Mouse (Mus musculus) cerebellum, adult 9-11 months (tissue): ENCODE data around the gene Tlr7.
"Not testable (repeated sequence)": the region's sequence is repeated elsewhere in the genome, so short reads cannot be mapped to it uniquely, and the experiment has no call there.

ENCODE experiments used
- DNase-seq: peaks from one replicate; pipeline ENCODE4 v3.0.0; 2022

The Tlr7 gene

DNA sequence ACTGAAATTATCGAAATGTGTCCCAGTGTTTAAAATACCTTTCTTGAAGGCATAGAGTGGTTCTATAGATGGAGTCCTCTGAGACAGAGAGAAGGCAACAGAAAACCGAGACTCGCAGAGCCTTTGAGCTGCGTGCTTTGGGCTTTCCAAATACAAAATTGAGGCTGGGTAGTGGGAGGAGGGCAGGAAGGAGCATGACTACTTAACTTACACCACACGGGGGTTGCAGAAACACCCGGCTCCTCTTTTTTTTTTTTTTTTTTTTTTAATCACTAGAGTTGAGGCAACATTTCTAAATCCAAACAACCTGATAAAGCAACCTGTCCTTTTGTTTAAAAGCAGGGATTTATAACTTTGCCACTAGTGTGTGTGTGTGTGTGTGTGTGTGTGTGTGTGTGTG, at the start of gene Tlr7:
Gene Tlr7, minus strand, starts transcription at position 160 of the 400 bp plus-strand sequence.
- no peak for DNase-seq

DNA sequence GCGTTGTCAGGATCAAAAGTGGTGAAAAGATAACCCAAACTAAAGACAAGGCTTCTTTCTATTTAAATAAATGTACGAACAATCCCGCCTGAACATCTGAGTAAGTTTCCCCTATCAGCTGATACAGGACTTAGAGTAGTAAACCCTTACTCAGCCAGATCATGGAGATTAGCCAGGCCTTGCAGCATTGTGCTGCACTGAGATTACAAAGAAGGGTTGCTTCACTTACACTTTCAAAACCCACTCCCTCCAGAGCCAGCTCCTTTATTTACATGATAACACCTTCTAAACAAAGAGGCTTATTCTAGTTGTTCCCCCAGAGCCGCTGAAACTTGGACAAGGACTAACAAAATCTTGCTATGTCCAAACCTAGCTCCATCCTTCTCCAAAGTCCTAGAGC, 49.7 kb upstream of the Tlr7 start:
- no peak for DNase-seq

DNA sequence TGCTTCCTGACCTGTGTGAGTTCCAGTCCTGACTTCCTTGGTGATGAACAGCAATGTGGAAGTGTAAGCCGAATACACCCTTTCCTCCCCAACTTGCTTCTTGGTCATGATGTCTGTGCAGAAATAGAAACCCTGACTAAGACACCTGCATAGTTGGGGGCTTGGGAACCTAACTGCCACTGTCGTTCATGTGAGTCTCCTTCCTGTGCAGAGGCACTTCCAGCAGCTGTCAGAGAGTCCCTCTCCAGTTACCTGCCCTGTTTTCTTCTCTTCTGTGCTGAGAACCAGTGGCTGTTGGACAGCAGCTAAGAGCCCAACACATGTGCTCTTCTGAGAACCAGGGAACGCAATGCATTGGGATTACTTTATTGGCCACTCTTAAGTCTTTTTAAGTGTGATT, 30.9 kb upstream of the Tlr7 start:
- not testable (repeated sequence) for DNase-seq

DNA sequence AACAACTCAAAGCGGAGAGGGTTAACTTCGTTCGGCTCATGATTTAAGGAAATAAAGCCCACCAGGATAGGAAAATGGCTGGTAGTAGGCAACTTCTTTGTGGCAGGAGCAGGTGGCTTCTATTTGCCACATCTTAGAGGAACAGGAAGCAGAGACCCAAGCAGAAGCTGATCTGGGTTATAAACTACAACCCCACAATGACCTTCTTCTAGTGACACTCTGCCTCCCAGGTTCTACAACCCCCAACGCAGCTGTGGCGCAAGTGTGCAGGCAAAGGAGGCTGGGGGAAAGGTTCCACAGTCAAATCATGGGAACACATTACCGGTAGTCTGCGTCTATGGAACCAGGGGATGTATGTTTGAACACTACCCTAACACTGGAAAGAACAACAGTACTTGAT, 29.3 kb upstream of the Tlr7 start:
- DNase-seq = no peak

DNA sequence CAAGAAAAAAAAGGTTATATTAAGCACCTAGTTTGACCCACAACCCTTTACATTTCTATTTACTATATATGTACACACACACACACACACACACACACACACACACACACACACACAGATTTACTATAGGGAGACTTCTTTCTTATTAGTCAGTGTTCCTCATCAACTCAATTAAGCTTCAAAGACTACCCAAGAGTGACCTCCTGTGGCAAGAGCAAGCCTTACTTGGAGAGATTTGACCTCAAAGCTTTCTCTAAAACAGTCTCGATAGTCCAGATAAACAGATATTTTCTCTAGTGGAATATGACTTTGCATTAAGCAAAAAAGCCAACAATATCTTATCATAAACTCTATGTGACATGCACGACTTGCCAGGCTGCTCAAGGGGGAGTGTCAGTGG, 27.1 kb upstream of the Tlr7 start:
- DNase-seq = no peak

DNA sequence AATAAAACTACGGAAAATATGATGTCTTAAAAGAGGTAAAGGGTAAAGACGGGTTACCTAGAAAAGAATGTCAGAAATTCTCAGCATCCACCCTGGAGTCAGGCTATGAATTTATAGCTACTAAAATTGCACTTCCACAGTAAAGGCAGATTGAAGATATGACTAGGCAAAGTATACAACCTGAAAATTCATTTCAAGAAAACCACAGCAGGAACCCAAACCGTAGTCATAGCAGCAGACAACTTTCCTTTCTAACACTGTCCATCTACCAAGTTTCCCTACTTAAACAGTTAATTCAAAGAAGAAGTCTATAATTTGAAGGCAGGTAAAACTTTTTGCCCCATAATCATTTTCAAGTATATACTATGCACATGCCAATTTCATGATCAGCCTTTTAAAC, 25.6 kb upstream of the Tlr7 start:
- no peak for DNase-seq

DNA sequence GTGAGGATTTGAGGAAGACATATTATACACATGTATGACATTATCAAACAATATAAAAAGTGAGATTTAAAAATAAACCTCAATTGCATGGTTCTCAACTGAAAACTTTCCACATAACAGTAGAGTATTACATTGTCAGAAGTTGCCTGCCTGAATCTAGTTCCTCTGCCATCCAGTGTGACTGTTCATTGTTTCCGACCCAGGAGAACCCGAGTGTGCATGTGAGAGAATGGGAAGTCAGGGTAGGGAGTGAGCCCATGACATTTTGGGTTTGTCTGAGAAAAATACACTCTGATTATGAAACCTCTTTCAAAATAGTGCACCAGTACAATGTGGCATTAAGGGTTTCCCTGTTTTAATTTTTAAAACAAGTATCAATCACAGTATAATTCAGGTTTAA, 23.3 kb upstream of the Tlr7 start:
- DNase-seq = no peak

DNA sequence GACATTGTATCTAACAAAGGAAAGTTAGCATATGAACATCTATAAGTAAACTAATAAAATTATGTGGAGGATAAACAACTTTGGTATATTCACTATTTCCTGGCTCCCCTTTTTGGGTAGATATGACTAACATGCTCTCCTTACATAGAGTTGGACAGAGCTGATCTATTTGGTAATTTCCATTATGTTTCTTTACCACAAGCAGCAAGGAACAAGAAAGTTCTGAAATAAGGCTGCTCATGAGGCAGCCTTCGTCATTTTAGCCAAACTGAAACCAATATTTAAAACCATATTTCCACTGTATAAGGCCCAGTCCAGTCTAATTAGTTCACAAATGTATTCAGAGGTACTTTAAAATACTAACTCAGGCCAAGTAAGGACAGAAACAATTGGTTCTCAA, 16.1 kb upstream of the Tlr7 start:
- DNase-seq = no peak

DNA sequence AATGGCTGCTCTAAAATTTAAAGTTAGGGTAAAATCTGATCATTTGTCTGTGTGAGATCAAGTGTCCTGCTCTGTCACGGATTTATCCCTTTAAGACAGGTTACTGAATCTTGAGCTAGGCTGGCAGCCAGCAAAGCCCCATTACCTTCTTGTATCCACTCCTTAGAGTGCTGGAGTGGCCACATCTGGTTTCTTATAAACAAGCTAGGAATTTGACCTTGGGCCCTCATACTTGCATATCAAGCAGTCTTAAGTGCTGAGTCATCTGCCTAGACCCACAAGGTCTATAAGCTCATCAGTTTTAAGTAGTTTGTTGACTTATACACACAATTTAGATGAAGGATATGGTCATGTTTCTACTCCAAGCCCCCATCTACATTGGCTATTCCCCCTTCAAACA, 14.0 kb upstream of the Tlr7 start:
- DNase-seq = no peak

DNA sequence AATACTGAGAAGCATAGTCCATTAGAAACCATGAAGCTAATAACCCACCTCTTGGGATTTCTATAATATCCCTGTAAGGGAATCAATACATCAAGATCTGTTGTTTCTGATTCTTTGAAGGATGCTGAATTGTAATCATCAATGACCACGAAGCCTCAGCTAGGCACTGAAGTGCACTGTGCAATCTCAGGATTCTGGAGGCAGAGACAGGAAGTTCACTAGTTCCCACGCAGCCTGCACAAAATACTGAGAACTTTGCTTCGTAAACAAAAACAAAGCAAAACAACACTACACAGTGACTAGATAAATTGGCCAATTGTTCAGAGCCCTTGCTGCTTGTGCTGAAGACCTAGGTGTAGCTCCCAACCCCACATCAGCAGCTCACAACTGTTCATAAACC, 11.5 kb upstream of the Tlr7 start:
- no peak for DNase-seq

DNA sequence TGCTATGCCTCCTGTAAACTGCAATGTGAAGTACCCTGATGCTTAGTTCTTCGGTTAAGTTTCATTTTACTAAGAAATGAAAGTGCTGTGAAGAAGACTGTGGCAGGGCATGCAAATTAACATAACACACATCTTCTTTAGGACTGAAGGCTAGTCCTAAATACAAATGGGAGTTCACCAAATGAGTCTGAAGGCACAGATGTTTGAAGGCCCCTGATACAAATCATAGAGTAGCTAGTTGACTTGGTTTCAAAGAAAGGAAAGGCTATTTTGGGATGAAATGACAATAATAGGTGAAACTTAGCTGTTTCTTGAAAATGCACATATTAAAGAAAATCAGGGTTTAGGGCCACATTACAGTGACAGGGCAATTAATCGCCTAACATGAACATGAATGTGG, 9.8 kb upstream of the Tlr7 start:
- DNase-seq = no peak

DNA sequence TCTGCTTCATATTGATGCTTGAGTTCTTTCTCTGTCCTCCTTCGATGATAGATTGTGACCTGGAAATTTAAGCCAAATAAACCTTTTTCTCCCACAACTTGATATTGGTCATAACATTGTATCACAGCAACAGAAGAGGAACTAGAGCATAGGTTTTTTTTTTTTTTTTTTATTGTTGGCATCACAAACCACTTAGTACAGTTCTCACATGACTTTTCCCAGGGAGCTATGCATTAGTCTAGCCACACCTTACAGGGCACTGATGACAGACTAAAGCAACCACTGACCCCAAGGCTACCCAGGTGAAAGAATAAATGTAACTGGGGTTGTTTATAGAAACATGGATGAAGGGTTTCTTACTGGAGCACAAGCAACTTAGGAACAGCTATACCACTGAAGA, 7.6 kb upstream of the Tlr7 start:
- DNase-seq = no peak

DNA sequence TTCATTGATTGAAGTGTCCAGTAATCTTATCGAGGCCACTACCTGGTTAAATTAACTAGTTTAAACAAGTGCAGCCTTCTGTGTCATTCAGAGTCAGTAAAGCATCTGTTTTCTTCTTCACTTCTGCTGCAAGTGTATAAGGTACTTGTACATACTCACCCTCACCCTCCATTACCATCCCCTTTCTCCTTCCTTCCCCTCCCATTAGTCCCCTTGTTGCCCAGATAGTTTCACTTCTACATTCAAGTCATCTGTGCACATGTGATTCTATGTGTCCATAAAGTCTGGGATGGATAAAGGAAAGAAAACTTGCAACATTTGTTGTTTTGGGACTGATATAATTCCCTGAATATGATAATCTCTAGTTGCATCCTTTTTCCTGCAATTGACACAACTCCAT, 4.2 kb upstream of the Tlr7 start:
- no peak for DNase-seq

DNA sequence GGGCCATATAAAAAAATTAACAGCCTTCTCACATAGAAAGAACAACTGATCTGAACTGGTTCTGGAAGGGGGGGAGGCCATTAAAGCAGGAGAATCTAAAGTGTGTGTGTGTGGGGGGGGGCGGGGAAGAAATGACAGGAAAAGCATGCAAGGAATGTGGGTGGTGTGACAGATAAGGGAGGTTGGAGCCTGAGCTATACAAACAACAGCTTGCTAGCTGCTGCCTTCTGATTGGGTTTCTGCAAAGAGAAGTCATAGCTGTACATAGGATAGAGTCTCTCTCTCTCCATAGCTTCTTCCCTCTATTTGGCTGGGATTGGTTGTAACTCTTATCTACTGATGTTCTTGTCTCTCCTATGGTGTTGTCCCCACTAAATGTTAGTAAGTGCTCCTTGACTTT, 2.2 kb upstream of the Tlr7 start:
- DNase-seq = no peak

DNA sequence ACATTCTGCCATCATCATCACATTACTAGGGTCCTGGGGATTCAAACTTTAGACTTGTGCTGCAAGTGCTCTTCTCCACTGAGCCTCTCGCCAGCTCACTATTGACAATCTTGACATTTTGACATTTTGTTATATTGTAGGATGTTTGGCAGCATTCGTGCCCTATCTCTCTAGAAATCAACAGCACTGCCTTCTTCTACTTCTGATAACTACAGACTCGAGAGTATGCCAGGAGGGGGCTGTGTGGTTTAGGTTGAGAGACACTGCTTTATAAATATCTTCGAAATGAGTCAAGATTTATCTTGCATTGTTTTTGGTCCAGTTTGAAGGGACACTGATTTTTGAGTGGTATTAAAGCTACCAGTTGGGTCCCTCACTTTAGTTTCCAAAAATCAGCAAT, 635 bp upstream of the Tlr7 start:
- no peak for DNase-seq

DNA sequence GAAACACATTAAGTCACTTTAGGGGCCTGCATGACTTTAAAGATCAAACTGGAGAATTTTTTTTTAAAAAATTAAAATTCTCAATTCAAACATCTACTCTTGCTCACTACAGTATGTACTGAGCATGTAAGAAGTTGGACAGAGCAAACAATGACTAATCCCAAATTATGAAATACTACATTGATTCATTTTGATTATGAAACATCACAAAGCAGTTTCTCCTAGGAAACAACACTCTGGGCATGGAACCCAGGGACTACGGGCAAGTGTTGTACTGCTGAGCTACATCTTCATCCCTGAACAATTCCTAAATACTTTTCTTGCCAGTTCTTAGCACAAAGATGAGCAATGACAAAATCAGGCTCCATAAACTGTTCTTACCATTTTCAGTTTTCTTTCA, 738 bp downstream of the Tlr7 start:
- DNase-seq = no peak

DNA sequence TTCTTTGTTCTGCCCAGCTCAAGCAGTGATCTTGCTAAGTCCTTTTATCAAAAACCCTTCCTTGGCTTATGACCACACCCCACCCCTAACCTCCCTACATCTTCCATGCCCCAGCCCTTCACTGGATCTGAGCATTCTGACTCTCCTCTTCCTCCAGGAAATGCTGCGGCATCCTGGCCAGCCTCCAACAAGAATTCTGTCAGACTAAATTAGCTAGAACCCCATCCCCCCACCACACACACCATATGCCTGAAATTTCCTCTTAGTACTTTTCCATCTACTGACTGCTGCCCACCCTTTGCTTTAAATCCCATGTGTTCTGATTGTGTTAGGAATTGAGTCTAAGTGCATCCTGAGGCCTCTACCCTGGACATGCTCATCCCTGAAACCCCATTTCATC, 1.3 kb downstream of the Tlr7 start:
- DNase-seq = no peak

DNA sequence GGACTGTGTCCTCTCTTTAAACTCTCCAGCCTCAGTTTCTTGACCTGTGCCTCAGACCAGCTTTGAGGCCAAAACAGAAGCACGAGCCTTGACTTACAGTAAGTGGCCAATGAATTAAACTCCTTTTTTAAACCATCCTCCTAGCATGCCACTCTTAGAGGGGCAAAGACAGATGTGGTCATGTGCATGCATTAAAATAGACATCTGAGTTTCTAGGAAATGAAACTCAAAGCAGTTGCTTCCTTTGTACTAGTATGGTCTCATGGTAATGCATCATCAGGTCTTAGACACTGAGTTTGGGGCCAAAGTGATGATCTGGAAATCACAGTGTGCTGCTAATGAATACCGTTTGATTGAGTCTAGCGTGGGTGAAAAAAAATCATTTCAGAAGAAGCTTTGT, 1.8 kb downstream of the Tlr7 start:
- DNase-seq = no peak

DNA sequence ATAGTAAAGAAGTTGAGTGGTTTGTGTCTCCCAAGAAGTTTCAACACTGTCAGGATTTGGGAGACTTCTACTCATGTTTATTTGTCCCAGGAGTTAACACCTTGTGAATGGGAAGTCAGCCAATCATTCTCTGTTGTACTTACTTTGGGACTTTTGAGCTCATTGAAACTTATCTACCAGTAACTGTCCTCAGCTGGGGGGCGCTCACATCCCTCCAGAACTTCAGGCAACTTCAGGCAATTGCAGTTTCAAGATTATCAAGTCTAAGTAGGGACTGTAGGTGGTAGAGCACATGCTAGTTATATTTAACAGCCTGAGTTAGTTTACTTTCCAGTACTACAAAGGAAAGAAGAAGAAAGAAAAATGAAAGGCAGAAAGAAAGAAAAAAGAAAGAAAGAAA, 6.6 kb downstream of the Tlr7 start:
- DNase-seq = no peak

DNA sequence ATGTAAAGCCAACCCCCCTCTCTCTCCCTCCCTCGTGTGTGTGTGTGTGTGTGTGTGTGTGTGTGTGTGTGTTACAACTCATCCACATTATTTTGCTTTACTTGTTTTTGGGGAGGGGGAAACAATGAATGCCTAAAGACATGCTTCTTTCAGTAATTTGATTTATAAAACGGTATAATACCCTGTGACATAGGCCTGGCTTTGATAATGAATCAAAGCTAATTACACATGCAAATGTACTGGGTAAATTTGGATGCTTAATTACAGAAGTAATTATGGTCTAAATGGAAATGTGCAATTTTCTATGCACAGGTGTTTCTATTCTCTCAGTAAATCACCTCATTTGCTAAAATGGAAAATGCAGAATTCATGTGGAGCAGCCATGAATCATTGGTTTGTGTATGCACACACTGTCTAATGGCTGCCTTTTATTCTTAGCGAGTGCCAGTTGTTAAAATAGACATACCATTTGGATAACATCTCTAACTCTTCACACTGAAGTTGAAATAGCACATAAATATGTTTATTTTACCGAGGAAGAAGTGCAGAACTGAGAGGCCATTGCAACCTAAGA, 9.0 kb downstream of the Tlr7 start:
- DNase-seq = no peak

DNA sequence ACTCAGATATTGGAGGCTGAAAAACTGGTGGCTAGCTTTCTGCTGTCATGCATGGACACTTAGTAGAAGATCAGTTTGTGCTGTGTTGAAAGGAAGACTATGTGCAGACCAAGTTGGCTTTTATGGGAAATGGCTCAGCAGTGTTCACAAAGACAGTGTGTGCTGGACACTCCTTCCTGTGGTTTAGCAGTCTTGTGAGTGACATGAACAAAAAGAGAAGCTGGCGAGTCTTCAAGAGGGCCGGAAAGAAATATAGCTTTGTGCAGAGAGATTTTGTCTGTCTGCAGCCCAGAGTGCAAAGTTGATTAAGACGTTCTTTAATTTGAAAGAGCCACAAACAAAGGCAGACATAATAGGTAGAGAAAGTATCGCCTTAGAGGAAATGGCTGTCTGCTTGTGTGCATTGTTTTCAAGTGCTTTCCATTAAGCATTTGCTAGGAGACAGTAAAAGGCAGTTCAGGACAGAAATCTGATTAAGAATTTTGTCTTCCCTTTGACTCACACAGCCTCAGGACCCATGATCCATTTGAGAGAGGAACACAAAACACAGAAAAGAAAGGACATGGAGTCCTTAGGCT, 11.4 kb downstream of the Tlr7 start:
- DNase-seq = no peak

DNA sequence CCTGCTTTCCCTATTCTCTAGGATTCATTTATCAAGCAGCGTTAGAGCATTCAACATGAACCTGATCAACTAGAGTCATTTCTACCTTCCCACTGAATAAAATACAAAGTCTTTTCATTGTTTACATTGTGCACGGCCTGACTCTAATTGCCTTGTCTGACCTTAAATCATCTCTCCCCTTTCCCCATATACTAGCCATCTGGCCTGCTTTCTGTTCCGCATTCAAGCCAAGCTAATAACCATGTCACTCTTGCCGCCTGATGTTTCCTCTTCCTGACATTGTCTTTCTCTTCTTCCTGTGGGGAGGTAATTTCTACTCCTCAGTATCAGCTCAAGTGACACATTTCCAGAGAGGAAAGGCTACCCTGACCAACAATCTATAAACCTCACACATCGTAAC, 14.6 kb downstream of the Tlr7 start:
- DNase-seq = no peak

DNA sequence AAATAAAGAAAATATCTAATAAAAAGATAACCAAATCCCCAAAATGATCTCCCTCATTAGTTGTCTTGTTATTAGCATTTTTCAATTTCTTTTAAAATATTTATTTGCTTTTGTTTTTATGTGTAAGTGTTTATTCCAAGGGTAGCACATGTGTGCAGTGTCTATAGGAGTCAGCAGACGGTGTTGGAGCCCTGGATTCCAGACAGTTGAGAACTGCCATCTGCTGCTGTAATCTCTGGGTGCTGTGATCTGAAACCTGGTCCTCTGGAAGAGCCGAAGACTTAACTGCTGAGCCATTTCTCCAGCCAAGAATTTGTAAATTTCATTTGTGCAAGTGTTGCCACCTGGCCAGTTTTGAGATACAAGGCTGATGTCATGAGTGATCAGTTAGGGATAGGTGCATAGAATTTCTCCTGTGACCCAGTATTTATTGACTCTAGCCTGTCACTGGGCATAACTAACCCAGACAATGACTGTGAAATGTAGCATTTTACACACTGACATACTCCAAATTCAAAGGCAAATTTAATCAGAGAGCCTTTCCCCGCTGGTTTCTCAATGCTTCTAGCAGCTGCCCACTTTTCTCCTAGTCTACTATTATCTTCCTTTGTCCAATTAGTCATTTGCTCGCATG, 15.1 kb downstream of the Tlr7 start:
- no peak for DNase-seq

DNA sequence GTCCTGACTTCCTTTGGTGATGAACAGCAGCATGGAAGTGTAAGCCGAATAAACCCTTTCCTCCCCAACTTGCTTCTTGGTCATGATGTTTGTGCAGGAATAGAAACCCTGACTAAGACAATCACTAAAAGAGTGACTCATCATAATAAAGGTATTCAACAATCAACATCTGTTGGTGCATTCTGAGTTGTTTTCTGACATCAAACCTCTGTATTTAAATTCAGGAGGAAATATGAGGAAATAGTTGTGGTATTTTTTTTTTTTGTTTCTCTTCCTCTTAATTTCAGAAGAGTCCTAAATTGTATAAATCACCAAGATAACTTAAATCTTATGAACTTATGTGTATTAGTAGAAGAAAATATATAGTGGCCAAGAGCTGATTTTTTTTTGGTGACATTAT, 28.3 kb downstream of the Tlr7 start:
- DNase-seq = not testable (repeated sequence)

DNA sequence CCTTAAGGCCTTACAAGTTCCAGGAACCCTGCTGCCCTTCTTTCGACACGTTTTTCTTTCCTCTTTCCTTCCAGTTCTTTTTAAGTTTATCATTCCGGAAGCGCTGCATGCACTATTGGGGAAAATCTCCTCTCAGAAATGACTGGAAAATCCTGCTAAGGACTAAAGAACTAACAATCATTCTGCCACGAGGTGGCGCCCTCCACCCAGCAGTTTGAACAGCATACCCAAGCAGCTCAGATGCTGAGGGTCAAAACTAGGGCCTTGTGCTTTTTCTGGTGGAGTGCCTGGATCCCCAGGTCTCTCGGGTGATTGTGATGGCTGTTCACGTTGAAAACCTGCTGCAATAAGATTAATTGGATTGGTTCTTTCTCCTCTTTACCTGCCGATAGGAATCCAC, 53.4 kb downstream of the Tlr7 start:
- peak; percentile 1 for DNase-seq
